Mouse (Mus musculus) ES-E14 (cell line): ENCODE measurements around the gene Dmrt1.

Experiments used
- MAFK ChIP-seq: IDR thresholded peaks from 2 replicates; pipeline ENCODE4 v1.6.1; 2014; ENCODE audit warnings: mild to moderate bottlenecking, low read depth, low read length, inconsistent platforms; ENCODE audit not compliant: insufficient read depth
- ZC3H11A ChIP-seq: IDR thresholded peaks from 2 replicates; pipeline ENCODE4 v1.6.1; 2012; ENCODE audit warnings: low read depth, mild to moderate bottlenecking, inconsistent platforms, low read length, borderline replicate concordance

DNA sequence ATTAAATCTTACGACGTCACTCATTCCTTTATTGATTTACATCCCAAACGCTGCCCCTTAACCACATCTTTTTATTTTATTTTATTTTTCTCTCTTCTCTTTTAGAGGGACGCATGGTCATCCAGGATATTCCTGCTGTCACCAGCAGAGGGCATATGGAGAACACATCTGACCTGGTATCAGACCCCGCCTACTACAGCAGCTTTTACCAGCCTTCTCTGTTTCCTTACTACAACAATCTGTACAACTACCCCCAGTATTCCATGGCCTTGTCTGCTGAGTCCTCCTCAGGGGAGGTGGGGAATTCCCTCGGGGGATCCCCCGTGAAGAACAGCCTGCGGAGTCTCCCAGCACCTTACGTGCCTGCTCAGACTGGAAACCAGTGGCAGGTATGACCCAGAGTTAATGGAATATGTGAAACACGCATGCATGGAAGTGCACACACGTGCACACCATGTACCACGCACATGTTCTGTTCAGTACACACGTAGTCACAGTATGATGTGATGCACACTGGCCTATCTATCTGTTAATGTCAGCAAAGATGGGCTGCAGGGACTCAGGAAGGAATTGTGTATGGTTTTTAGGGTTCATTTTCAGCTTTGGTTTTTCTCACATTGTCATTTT is 40.4 kb downstream of the Dmrt1 start:
- TF ChIP-seq MAFK = no peak
- TF ChIP-seq ZC3H11A = peak; percentile 55; the same call in 1 of the 2 replicates
